ENCODE assay signal across 8 mouse cellular contexts in the genomic region with DNA sequence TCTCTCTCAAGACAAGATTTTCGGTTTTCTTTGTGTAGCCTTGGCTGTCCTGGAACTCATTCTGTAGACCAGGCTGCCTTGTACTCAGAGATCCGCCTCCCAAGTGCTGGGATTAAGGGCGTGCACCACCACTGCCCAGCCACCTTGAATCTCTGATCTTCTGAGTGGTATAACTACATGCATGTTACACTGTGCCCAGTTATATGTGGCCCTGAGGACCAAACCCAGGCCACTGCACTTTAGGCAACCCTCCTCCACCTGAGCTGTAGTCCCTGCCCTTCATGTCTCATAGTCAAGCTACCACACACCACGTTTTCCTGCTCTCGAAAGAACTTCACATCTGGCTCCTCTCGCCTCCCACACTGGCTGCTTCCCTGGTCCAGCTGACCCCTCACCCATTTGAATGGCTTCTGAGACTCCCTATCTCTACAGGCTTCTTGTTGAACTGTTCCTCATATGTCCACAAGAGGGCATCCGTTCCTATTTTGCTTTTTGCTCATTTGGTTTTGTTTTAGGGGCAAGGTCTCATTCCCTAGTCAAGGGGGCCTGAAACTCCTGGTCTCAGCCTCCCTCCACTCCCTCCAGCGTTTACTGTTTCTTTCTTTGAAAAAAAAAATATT. TPM values are rescaled to one million over a fixed set of nuclear protein-coding genes. Genes with fewer than 3 reads are reported as not detected.
DNase-seq lines count a peak whose midpoint lies in the region; ATAC-seq lines count a peak whose summit lies in the region.

No protein-coding gene starts in this region.

- no peak for DNase-seq in heart, adult 8-10 months (ENCODE audit: low spot score)
- DNase-seq in adrenal gland, postnatal 14 days, result no peak
- DNase-seq in adrenal gland, postnatal 25 days, result no peak
- DNase-seq in cerebellum, postnatal 4 days (ENCODE audit: low spot score in 2 of 2), result no peak

- WGBS in heart, embryonic 12.5 days, result 32% methylated on average over 8 of the region's 8 CpGs

- no peaks in the 10 kb centered on the region for H3K9me3 ChIP-seq in heart, embryonic 12.5 days (replicated peaks)

- no peak overlapping the region for H3K27ac ChIP-seq in heart, embryonic 12.5 days (ENCODE audit: poor library complexity, severe bottlenecking)

- no peak overlapping the region for H3K9ac ChIP-seq in heart, embryonic 12.5 days

- H3K4me2 ChIP-seq in heart, embryonic 12.5 days, result no peak overlapping the region

- no peaks in the 10 kb centered on the region; the same call in 1 of the 2 replicates for H3K4me1 ChIP-seq in heart, embryonic 12.5 days (replicated peaks)

- H3K27me3 ChIP-seq in heart, embryonic 12.5 days (replicated peaks), result no peaks in the 10 kb centered on the region

- no peak overlapping the region for H3K4me3 ChIP-seq in heart, embryonic 12.5 days

- H3K36me3 ChIP-seq in heart, embryonic 12.5 days, result peaks cover 30% of the 10 kb centered on the region

- 0 out of 2 replicates have a peak, but pooled peaks have one; percentile 39 for ATAC-seq in heart, embryonic 12.5 days (ENCODE audit: insufficient number of reproducible peaks, low FRiP score)
- ATAC-seq in CD4-positive, CD25-positive, alpha-beta regulatory T cell, adult 4 months, result peak; percentile 64
- ATAC-seq in erythroid progenitor cell, adult 5-6 weeks (replicated peaks; ENCODE audit: low FRiP score, poor library complexity, severe bottlenecking), result peak; percentile 78
- peak; percentile 40; the same call in 1 of the 2 replicates for ATAC-seq in megakaryocyte, adult 5-6 weeks (ENCODE audit: poor library complexity, severe bottlenecking)

RNA-seq across cellular contexts. Expression of a gene that starts 11.2 kb away (rescaled TPM):
- polyA plus RNA-seq in heart, embryonic 12.5 days (2016; fragmentation: Nextera tagmentation; extraction: Ambion mirVana), result 97.4 and 103 TPM in 2 replicates
- total RNA-seq in heart, adult 8-10 months (2022), result 10 to 100 TPM; 47.9 to 61.2 (median 49.1) TPM
- 10 to 100 TPM; 19.2 TPM for polyA plus RNA-seq in CD4-positive, CD25-positive, alpha-beta regulatory T cell, adult 4 months (2017; shearing (Covaris generic))
- 75.0 and 87.2 TPM in 2 replicates for total RNA-seq in erythroid progenitor cell, adult 5-6 weeks (2015; ENCODE audit: low replicate concordance)
- 76.9 and 128 TPM in 2 replicates for total RNA-seq in erythroid progenitor cell, adult 5-6 weeks (2017; ENCODE audit: low replicate concordance)
- total RNA-seq in megakaryocyte, adult 5-6 weeks (2015), result 25.7 and 27.6 TPM in 2 replicates
- total RNA-seq in megakaryocyte, adult 5-6 weeks (2017), result 45.9 and 50.0 TPM in 2 replicates
- total RNA-seq in adrenal gland, postnatal 14 days (2021), result 71.1 and 71.7 TPM in 2 replicates
- total RNA-seq in adrenal gland, postnatal 25 days (2021), result 73.7 and 116 TPM in 2 replicates

RNA-seq across cellular contexts. Expression of a gene that starts 12.0 kb away (rescaled TPM):
- polyA plus RNA-seq in heart, embryonic 12.5 days (2016; fragmentation: Nextera tagmentation; extraction: Ambion mirVana), result 37.6 and 37.8 TPM in 2 replicates
- 10 to 100 TPM; 47.3 to 56.4 (median 53.0) TPM for total RNA-seq in heart, adult 8-10 months (2022)
- polyA plus RNA-seq in CD4-positive, CD25-positive, alpha-beta regulatory T cell, adult 4 months (2017; shearing (Covaris generic)), result 10 to 100 TPM in 1 of 2 experiments, 1 to 10 TPM in 1; 6.8 to 11.2 TPM
- 6.5 and 7.5 TPM in 2 replicates for total RNA-seq in erythroid progenitor cell, adult 5-6 weeks (2015; ENCODE audit: low replicate concordance)
- 4.9 and 19.6 TPM in 2 replicates for total RNA-seq in erythroid progenitor cell, adult 5-6 weeks (2017; ENCODE audit: low replicate concordance)
- 8.1 and 12.4 TPM in 2 replicates for total RNA-seq in megakaryocyte, adult 5-6 weeks (2015)
- total RNA-seq in megakaryocyte, adult 5-6 weeks (2017), result 8.1 and 10.6 TPM in 2 replicates
- 23.8 and 25.1 TPM in 2 replicates for total RNA-seq in adrenal gland, postnatal 14 days (2021)
- total RNA-seq in adrenal gland, postnatal 25 days (2021), result 27.5 and 28.2 TPM in 2 replicates

RNA-seq across cellular contexts. Expression of a gene that starts 23.4 kb away (rescaled TPM):
- 50.8 and 52.0 TPM in 2 replicates for polyA plus RNA-seq in heart, embryonic 12.5 days (2016; fragmentation: Nextera tagmentation; extraction: Ambion mirVana)
- 10 to 100 TPM; 14.5 to 21.7 (median 17.7) TPM for total RNA-seq in heart, adult 8-10 months (2022)
- 100 to 1,000 TPM; 142 to 182 TPM for polyA plus RNA-seq in CD4-positive, CD25-positive, alpha-beta regulatory T cell, adult 4 months (2017; shearing (Covaris generic))
- 596 and 609 TPM in 2 replicates for total RNA-seq in erythroid progenitor cell, adult 5-6 weeks (2015; ENCODE audit: low replicate concordance)
- total RNA-seq in erythroid progenitor cell, adult 5-6 weeks (2017; ENCODE audit: low replicate concordance), result 412 and 455 TPM in 2 replicates
- 48.1 and 55.7 TPM in 2 replicates for total RNA-seq in megakaryocyte, adult 5-6 weeks (2015)
- 27.8 and 28.4 TPM in 2 replicates for total RNA-seq in megakaryocyte, adult 5-6 weeks (2017)
- 120 and 160 TPM in 2 replicates for total RNA-seq in adrenal gland, postnatal 14 days (2021)
- total RNA-seq in adrenal gland, postnatal 25 days (2021), result 92.7 and 99.0 TPM in 2 replicates

RNA-seq across cellular contexts. Expression of a gene that starts 38.2 kb away (rescaled TPM):
- 10.8 and 11.8 TPM in 2 replicates for polyA plus RNA-seq in heart, embryonic 12.5 days (2016; fragmentation: Nextera tagmentation; extraction: Ambion mirVana)
- total RNA-seq in heart, adult 8-10 months (2022), result 10 to 100 TPM; 13.1 to 16.7 (median 14.8) TPM
- 10 to 100 TPM; 57.3 to 60.0 TPM for polyA plus RNA-seq in CD4-positive, CD25-positive, alpha-beta regulatory T cell, adult 4 months (2017; shearing (Covaris generic))
- 8.3 and 18.4 TPM in 2 replicates for total RNA-seq in erythroid progenitor cell, adult 5-6 weeks (2015; ENCODE audit: low replicate concordance)
- total RNA-seq in erythroid progenitor cell, adult 5-6 weeks (2017; ENCODE audit: low replicate concordance), result 3.8 and 4.9 TPM in 2 replicates
- 8.8 and 14.0 TPM in 2 replicates for total RNA-seq in megakaryocyte, adult 5-6 weeks (2015)
- 9.4 and 10.1 TPM in 2 replicates for total RNA-seq in megakaryocyte, adult 5-6 weeks (2017)
- total RNA-seq in adrenal gland, postnatal 14 days (2021), result 25.0 and 35.4 TPM in 2 replicates
- total RNA-seq in adrenal gland, postnatal 25 days (2021), result 17.5 and 23.9 TPM in 2 replicates
